13 mouse cellular contexts compared by ENCODE assay signal in the genomic region with DNA sequence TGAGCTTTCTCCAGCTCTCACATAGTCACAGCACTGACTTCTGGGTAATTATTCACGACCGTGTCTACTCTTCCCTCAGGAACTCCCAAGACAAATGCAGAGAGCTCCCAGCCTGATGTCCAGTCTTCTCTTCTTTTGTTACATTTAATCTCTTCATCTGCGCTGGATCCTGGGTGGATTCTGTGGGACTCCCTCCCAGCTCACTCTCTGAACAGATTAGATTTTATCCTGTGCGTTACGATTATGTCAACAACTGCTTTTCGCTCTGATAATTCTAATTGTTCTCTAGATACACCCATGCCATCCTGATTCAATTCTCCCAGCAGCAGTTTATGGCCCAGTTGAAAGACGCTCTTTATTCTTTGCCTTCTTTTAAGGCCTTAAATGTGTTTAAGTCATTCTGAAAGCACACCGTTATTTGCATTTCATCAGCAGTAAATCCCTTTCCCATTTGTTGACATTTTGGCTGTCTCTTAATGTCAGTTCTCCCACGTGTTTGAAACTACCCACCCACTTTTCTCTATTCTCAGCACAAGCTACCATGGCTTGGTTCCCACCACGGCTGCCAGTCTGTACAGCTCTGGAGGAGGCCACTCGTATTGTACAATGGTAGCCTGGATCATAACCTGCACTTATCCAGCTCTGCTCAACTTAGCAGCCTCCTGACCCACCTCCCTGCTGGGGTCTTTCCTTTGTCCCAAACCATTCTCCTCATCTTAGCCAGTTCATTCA.
"Had no signal": no experiment of that assay in that cellular context is flagged by ENCODE, and none has a peak within 500 bp of the region (broad histone marks: within the 10 kb centered on the region; RNA-seq: fewer than 3 reads in every experiment).

No protein-coding gene starts in this region.

- H3K36me3 ChIP-seq: intestine, embryonic 15.5 days; limb, embryonic 10.5 days; liver, embryonic 15.5 days had no signal

- H3K4me2 ChIP-seq: intestine, embryonic 15.5 days; liver, embryonic 11.5 days; liver, embryonic 15.5 days had no signal

- H3K27ac ChIP-seq: intestine, embryonic 15.5 days; left cerebral cortex, adult 2 months; limb, embryonic 10.5 days; liver, embryonic 15.5 days had no signal

- H3K9ac ChIP-seq: intestine, embryonic 15.5 days; liver, embryonic 15.5 days had no signal

- ATAC-seq: intestine, embryonic 15.5 days; lung, postnatal 0 days had no signal

- DNase-seq: kidney, adult 18-20 months; kidney, postnatal 10 days; kidney, postnatal 4 days; lung, adult 2 months; lung, postnatal 36 days; right cerebral cortex, postnatal 14 days; thymus, postnatal 4 days had no signal

- H3K27me3 ChIP-seq: intestine, embryonic 15.5 days; liver, embryonic 15.5 days had no signal

- H3K4me3 ChIP-seq: intestine, embryonic 15.5 days; left cerebral cortex, adult 2 months; limb, embryonic 10.5 days; liver, embryonic 15.5 days had no signal

- H3K4me1 ChIP-seq: intestine, embryonic 15.5 days; limb, embryonic 10.5 days; liver, embryonic 15.5 days had no signal

- H3K9me3 ChIP-seq: intestine, embryonic 15.5 days; limb, embryonic 10.5 days; liver, embryonic 15.5 days had no signal
